Mouse (Mus musculus): ENCODE measurements at regions not wholly inside any gene's neighbourhood (a gene's known extent, or its start where the extent isn't known, plus 50 kb on each side); places are given as distances from the start of the nearest gene placed in this dataset.
A peak's percentile ranks its signal among the peaks of the same experiment; 100 is the strongest.

- no peak overlapping the region for H3K9ac ChIP-seq (ENCODE audit: low read depth, low read length)
- H3K9me3 ChIP-seq (ENCODE audit: control insufficient read depth, low read length) = no peaks in the 10 kb centered on the region
- ATAC-seq = no peak
- H3K4me2 ChIP-seq (ENCODE audit: low read depth, low read length) = no peak overlapping the region
- no peak overlapping the region for H3K4me3 ChIP-seq (ENCODE audit: low read length)
- no peaks in the 10 kb centered on the region for H3K36me3 ChIP-seq (ENCODE audit: control insufficient read depth, insufficient read depth, low read length)
- H3K27me3 ChIP-seq (replicated peaks; ENCODE audit: control insufficient read depth, insufficient read depth, low read length) = no peaks in the 10 kb centered on the region
- H3K27ac ChIP-seq (ENCODE audit: low read length) = no peak overlapping the region
- no peaks in the 10 kb centered on the region for H3K4me1 ChIP-seq (ENCODE audit: control insufficient read depth, insufficient read depth, low read length)
- WGBS = 31% methylated on average over 1 of the region's 1 CpGs
Observed at GRCm38 (mm10) chr2:45586588-45587200, 469.5 kb upstream of the Zeb2 start.

GRCm38 (mm10) chr2:45581549-45581925 lies 464.3 kb upstream of the Zeb2 start:
- ATAC-seq = no peak
- WGBS = 84% methylated on average over 4 of the region's 4 CpGs
- no peak overlapping the region for H3K27ac ChIP-seq (ENCODE audit: low read length)
- H3K27me3 ChIP-seq (replicated peaks; ENCODE audit: control insufficient read depth, insufficient read depth, low read length) = no peaks in the 10 kb centered on the region
- H3K36me3 ChIP-seq (ENCODE audit: control insufficient read depth, insufficient read depth, low read length) = no peaks in the 10 kb centered on the region
- no peaks in the 10 kb centered on the region for H3K9me3 ChIP-seq (ENCODE audit: control insufficient read depth, low read length)
- H3K4me3 ChIP-seq (ENCODE audit: low read length) = no peak overlapping the region
- no peaks in the 10 kb centered on the region for H3K4me1 ChIP-seq (ENCODE audit: control insufficient read depth, insufficient read depth, low read length)
- H3K9ac ChIP-seq (ENCODE audit: low read depth, low read length) = no peak overlapping the region
- H3K4me2 ChIP-seq (ENCODE audit: low read depth, low read length) = no peak overlapping the region

- H3K4me3 ChIP-seq (ENCODE audit: low read length) = no peak overlapping the region
- H3K9me3 ChIP-seq (ENCODE audit: control insufficient read depth, low read length) = no peaks in the 10 kb centered on the region
- no peaks in the 10 kb centered on the region for H3K27me3 ChIP-seq (replicated peaks; ENCODE audit: control insufficient read depth, insufficient read depth, low read length)
- WGBS = 52% methylated on average over 8 of the region's 8 CpGs
- H3K9ac ChIP-seq (ENCODE audit: low read depth, low read length) = no peak overlapping the region
- no peaks in the 10 kb centered on the region for H3K36me3 ChIP-seq (ENCODE audit: control insufficient read depth, insufficient read depth, low read length)
- no peak for ATAC-seq
- H3K4me1 ChIP-seq (ENCODE audit: control insufficient read depth, insufficient read depth, low read length) = no peaks in the 10 kb centered on the region
- H3K4me2 ChIP-seq (ENCODE audit: low read depth, low read length) = no peak overlapping the region
- H3K27ac ChIP-seq (ENCODE audit: low read length) = no peak overlapping the region
Observed at GRCm38 (mm10) chr2:45580838-45581548, 463.8 kb upstream of the Zeb2 start.

- Histone ChIP-seq H3K27ac (ENCODE audit: low read length) (no peak overlapping the region), H3K36me3 (ENCODE audit: control insufficient read depth, insufficient read depth, low read length) (no peaks in the 10 kb centered on the region), H3K27me3 (replicated peaks; ENCODE audit: control insufficient read depth, insufficient read depth, low read length) (no peaks in the 10 kb centered on the region), H3K4me2 (ENCODE audit: low read depth, low read length) (no peak overlapping the region), H3K4me1 (ENCODE audit: control insufficient read depth, insufficient read depth, low read length) (no peaks in the 10 kb centered on the region), H3K4me3 (ENCODE audit: low read length) (no peak overlapping the region), H3K9me3 (ENCODE audit: control insufficient read depth, low read length) (no peaks in the 10 kb centered on the region), H3K9ac (ENCODE audit: low read depth, low read length) (no peak overlapping the region)
- ATAC-seq = no peak
- WGBS = 87% methylated on average over 3 of the region's 3 CpGs
Observed at GRCm38 (mm10) chr2:45572906-45573305, 455.7 kb upstream of the Zeb2 start.

- ATAC-seq = no peak
- H3K9ac ChIP-seq (ENCODE audit: low read depth, low read length) = no peak overlapping the region
- H3K27ac ChIP-seq (ENCODE audit: low read length) = no peak overlapping the region
- no peaks in the 10 kb centered on the region for H3K4me1 ChIP-seq (ENCODE audit: control insufficient read depth, insufficient read depth, low read length)
- no peaks in the 10 kb centered on the region for H3K36me3 ChIP-seq (ENCODE audit: control insufficient read depth, insufficient read depth, low read length)
- H3K9me3 ChIP-seq (ENCODE audit: control insufficient read depth, low read length) = no peaks in the 10 kb centered on the region
- WGBS = 76% methylated on average over 4 of the region's 4 CpGs
- no peak overlapping the region for H3K4me3 ChIP-seq (ENCODE audit: low read length)
- no peaks in the 10 kb centered on the region for H3K27me3 ChIP-seq (replicated peaks; ENCODE audit: control insufficient read depth, insufficient read depth, low read length)
- no peak overlapping the region for H3K4me2 ChIP-seq (ENCODE audit: low read depth, low read length)
Observed at GRCm38 (mm10) chr2:45554707-45555106, 437.5 kb upstream of the Zeb2 start.

- H3K36me3 ChIP-seq (ENCODE audit: control insufficient read depth, insufficient read depth, low read length) = no peaks in the 10 kb centered on the region
- H3K9ac ChIP-seq (ENCODE audit: low read depth, low read length) = no peak overlapping the region
- H3K9me3 ChIP-seq (ENCODE audit: control insufficient read depth, low read length) = no peaks in the 10 kb centered on the region
- H3K27me3 ChIP-seq (replicated peaks; ENCODE audit: control insufficient read depth, insufficient read depth, low read length) = no peaks in the 10 kb centered on the region
- no peaks in the 10 kb centered on the region for H3K4me1 ChIP-seq (ENCODE audit: control insufficient read depth, insufficient read depth, low read length)
- no peak overlapping the region for H3K4me2 ChIP-seq (ENCODE audit: low read depth, low read length)
- ATAC-seq = no peak
- 85% methylated on average over 3 of the region's 3 CpGs for WGBS
- H3K27ac ChIP-seq (ENCODE audit: low read length) = no peak overlapping the region
- no peak overlapping the region for H3K4me3 ChIP-seq (ENCODE audit: low read length)
Observed at GRCm38 (mm10) chr2:45541394-45541793, 424.2 kb upstream of the Zeb2 start.

GRCm38 (mm10) chr2:45538950-45539349 lies 421.8 kb upstream of the Zeb2 start:
- no peaks in the 10 kb centered on the region for H3K27me3 ChIP-seq (replicated peaks; ENCODE audit: control insufficient read depth, insufficient read depth, low read length)
- no peaks in the 10 kb centered on the region for H3K9me3 ChIP-seq (ENCODE audit: control insufficient read depth, low read length)
- H3K27ac ChIP-seq (ENCODE audit: low read length) = no peak overlapping the region
- WGBS = 84% methylated on average over 12 of the region's 12 CpGs
- no peaks in the 10 kb centered on the region for H3K36me3 ChIP-seq (ENCODE audit: control insufficient read depth, insufficient read depth, low read length)
- H3K4me1 ChIP-seq (ENCODE audit: control insufficient read depth, insufficient read depth, low read length) = no peaks in the 10 kb centered on the region
- no peak for ATAC-seq
- H3K4me2 ChIP-seq (ENCODE audit: low read depth, low read length) = no peak overlapping the region
- no peak overlapping the region for H3K9ac ChIP-seq (ENCODE audit: low read depth, low read length)
- H3K4me3 ChIP-seq (ENCODE audit: low read length) = no peak overlapping the region

- no peak overlapping the region for H3K4me3 ChIP-seq (ENCODE audit: low read length)
- H3K27me3 ChIP-seq (replicated peaks; ENCODE audit: control insufficient read depth, insufficient read depth, low read length) = no peaks in the 10 kb centered on the region
- no peak overlapping the region for H3K9ac ChIP-seq (ENCODE audit: low read depth, low read length)
- WGBS = 87% methylated on average over 7 of the region's 7 CpGs
- H3K4me2 ChIP-seq (ENCODE audit: low read depth, low read length) = no peak overlapping the region
- no peaks in the 10 kb centered on the region for H3K9me3 ChIP-seq (ENCODE audit: control insufficient read depth, low read length)
- H3K36me3 ChIP-seq (ENCODE audit: control insufficient read depth, insufficient read depth, low read length) = no peaks in the 10 kb centered on the region
- ATAC-seq = no peak
- no peak overlapping the region for H3K27ac ChIP-seq (ENCODE audit: low read length)
- H3K4me1 ChIP-seq (ENCODE audit: control insufficient read depth, insufficient read depth, low read length) = no peaks in the 10 kb centered on the region
Observed at GRCm38 (mm10) chr2:45537722-45538121, 420.5 kb upstream of the Zeb2 start.

GRCm38 (mm10) chr2:45534806-45535205 lies 417.6 kb upstream of the Zeb2 start:
- Histone ChIP-seq H3K27me3 (replicated peaks; ENCODE audit: control insufficient read depth, insufficient read depth, low read length) (no peaks in the 10 kb centered on the region), H3K4me3 (ENCODE audit: low read length) (no peak overlapping the region), H3K27ac (ENCODE audit: low read length) (no peak overlapping the region), H3K9ac (ENCODE audit: low read depth, low read length) (no peak overlapping the region), H3K4me1 (ENCODE audit: control insufficient read depth, insufficient read depth, low read length) (no peaks in the 10 kb centered on the region), H3K9me3 (ENCODE audit: control insufficient read depth, low read length) (no peaks in the 10 kb centered on the region), H3K4me2 (ENCODE audit: low read depth, low read length) (no peak overlapping the region), H3K36me3 (ENCODE audit: control insufficient read depth, insufficient read depth, low read length) (no peaks in the 10 kb centered on the region)
- 61% methylated on average over 5 of the region's 5 CpGs for WGBS
- ATAC-seq = no peak

GRCm38 (mm10) chr2:45522310-45522709 lies 405.1 kb upstream of the Zeb2 start:
- peak; percentile 82 for ATAC-seq
- Histone ChIP-seq H3K9me3 (ENCODE audit: control insufficient read depth, low read length) (no peaks in the 10 kb centered on the region), H3K27ac (ENCODE audit: low read length) (no peak overlapping the region), H3K36me3 (ENCODE audit: control insufficient read depth, insufficient read depth, low read length) (no peaks in the 10 kb centered on the region), H3K4me1 (ENCODE audit: control insufficient read depth, insufficient read depth, low read length) (peaks cover 4% of the 10 kb centered on the region), H3K4me2 (ENCODE audit: low read depth, low read length) (no peak overlapping the region), H3K9ac (ENCODE audit: low read depth, low read length) (no peak overlapping the region), H3K4me3 (ENCODE audit: low read length) (no peak overlapping the region), H3K27me3 (replicated peaks; ENCODE audit: control insufficient read depth, insufficient read depth, low read length) (no peaks in the 10 kb centered on the region)
- 60% methylated on average over 5 of the region's 5 CpGs for WGBS
